Mouse (Mus musculus): Measurements from ENCODE around the gene Gm28845. TPM values are rescaled to one million over a fixed set of nuclear protein-coding genes. Genes with fewer than 3 reads are reported as not detected.
"Not testable (repeated sequence)": the region's sequence is repeated elsewhere in the genome, so short reads cannot be mapped to it uniquely, and the experiment has no call there.

The Gm28845 gene
- total and polyA plus RNA-seq, 3 experiments: not detected

DNA sequence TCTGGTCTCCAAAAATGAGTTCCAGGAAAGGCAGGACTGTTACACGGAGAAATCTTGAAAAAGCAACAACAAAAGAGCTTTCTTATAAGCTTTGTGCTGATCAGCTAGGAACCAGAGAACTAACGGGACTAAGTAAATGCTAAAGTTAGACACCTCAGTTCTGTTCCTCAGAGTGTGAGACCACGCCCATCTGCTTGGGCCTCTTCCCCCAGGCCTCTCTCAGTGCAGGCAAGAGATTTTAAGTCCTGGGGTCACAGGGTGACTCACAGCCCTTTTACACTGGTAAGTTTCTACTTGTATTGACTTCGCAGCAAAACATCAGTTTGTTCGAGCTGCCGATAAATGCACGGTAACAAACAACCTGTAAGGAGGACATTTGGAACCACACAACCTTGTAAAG is 67.7 kb downstream of the Gm28845 start:
- intact Hi-C loops (cut with DNase I): no loop called here
- no peaks in the 10 kb centered on the region for H3K79me2 ChIP-seq (replicated peaks; ENCODE audit: control insufficient read depth, insufficient read depth, low read length)
- H3K4me3 ChIP-seq: no peak overlapping the region
- 73% methylated on average over 7 of the region's 7 CpGs for WGBS
- no peak for DNase-seq
- TF ChIP-seq CTCF (IDR thresholded peaks at IDR 0.05) (no peak), EP300 (IDR thresholded peaks at IDR 0.05; ENCODE audit: insufficient read depth, low read depth, low read length) (no peak), POLR2A (IDR thresholded peaks at IDR 0.05; ENCODE audit: insufficient read depth, low read depth, low read length) (no peak)
- H3K27ac ChIP-seq: no peak overlapping the region
- no peaks in the 10 kb centered on the region for H3K4me1 ChIP-seq (ENCODE audit: control insufficient read depth, insufficient read depth, low read length)
- H3K9ac ChIP-seq (ENCODE audit: low read depth, low read length): no peak overlapping the region
- no peaks in the 10 kb centered on the region for H3K36me3 ChIP-seq (ENCODE audit: control insufficient read depth, insufficient read depth, low read length)
- H3K27me3 ChIP-seq (ENCODE audit: control insufficient read depth, insufficient read depth, low read length): no peaks in the 10 kb centered on the region

GRCm38 (mm10) chr1:65050952-65051351 is 68.4 kb downstream of the Gm28845 start, which contains the start of gene Cryge:
Cryge (minus strand) TSS chr1:65051149.
- 77% methylated on average over 11 of the region's 12 CpGs for WGBS

More at GRCm38 (mm10) chr1:65050952-65051351, 68.4 kb downstream of the Gm28845 start, which contains the start of gene Cryge:
- H3K4me1 ChIP-seq (ENCODE audit: control insufficient read depth, insufficient read depth, low read length); intact Hi-C loops (cut with DNase I); DNase-seq; H3K4me3 ChIP-seq; H3K27me3 ChIP-seq (ENCODE audit: control insufficient read depth, insufficient read depth, low read length); H3K9ac ChIP-seq (ENCODE audit: low read depth, low read length); H3K79me2 ChIP-seq (replicated peaks; ENCODE audit: control insufficient read depth, insufficient read depth, low read length); H3K27ac ChIP-seq; H3K36me3 ChIP-seq (ENCODE audit: control insufficient read depth, insufficient read depth, low read length): not testable (repeated sequence)

Other genes starting within 250 kb of the Gm28845 start
- 1 to 10 TPM; 6.8 to 6.9 TPM for gene Plekhm3, start 162.7 kb downstream of the Gm28845 start, total RNA-seq (2021)
- 3.3 and 4.7 TPM in 2 replicates for gene Plekhm3, start 162.7 kb downstream of the Gm28845 start, polyA plus RNA-seq (2012; rRNA removed)
- gene Akr1cl, start 86.8 kb downstream of the Gm28845 start, total RNA-seq (2021): not detected
- gene Akr1cl, start 86.8 kb downstream of the Gm28845 start, polyA plus RNA-seq (2012; rRNA removed): 0.10 and 0.35 TPM in 2 replicates
- not detected for gene Cryge, start 68.4 kb downstream of the Gm28845 start, total RNA-seq (2021)
- gene Cryge, start 68.4 kb downstream of the Gm28845 start, polyA plus RNA-seq (2012; rRNA removed): not detected in 2 replicates
- not detected for gene Crygd, start 56.1 kb downstream of the Gm28845 start, total RNA-seq (2021)
- not detected in 2 replicates for gene Crygd, start 56.1 kb downstream of the Gm28845 start, polyA plus RNA-seq (2012; rRNA removed)
- gene Crygc, start 45.9 kb downstream of the Gm28845 start, total RNA-seq (2021): not detected
- gene Crygc, start 45.9 kb downstream of the Gm28845 start, polyA plus RNA-seq (2012; rRNA removed): not detected in 2 replicates
- gene Crygb, start 37.3 kb downstream of the Gm28845 start, total RNA-seq (2021): not detected
- gene Crygb, start 37.3 kb downstream of the Gm28845 start, polyA plus RNA-seq (2012; rRNA removed): not detected in 2 replicates
- gene Cryga, start 16.2 kb downstream of the Gm28845 start, total RNA-seq (2021): not detected
- gene Cryga, start 16.2 kb downstream of the Gm28845 start, polyA plus RNA-seq (2012; rRNA removed): not detected in 2 replicates
- not detected for gene D630023F18Rik, start 3.7 kb upstream of the Gm28845 start, total RNA-seq (2021)
- gene D630023F18Rik, start 3.7 kb upstream of the Gm28845 start, polyA plus RNA-seq (2012; rRNA removed): 0.12 TPM in 1 of 2 replicates, not detected in the other
- 10 to 100 TPM; 57.8 to 88.9 TPM for gene Idh1, start 66.9 kb upstream of the Gm28845 start, total RNA-seq (2021)
- gene Idh1, start 66.9 kb upstream of the Gm28845 start, polyA plus RNA-seq (2012; rRNA removed): 22.1 and 39.9 TPM in 2 replicates
- gene Pikfyve, start 67.1 kb upstream of the Gm28845 start, total RNA-seq (2021): 10 to 100 TPM in 1 of 2 experiments, 1 to 10 TPM in 1; 9.6 to 10.3 TPM
- gene Pikfyve, start 67.1 kb upstream of the Gm28845 start, polyA plus RNA-seq (2012; rRNA removed): 2.5 and 4.2 TPM in 2 replicates
- not detected for gene Pth2r, start 162.5 kb upstream of the Gm28845 start, total RNA-seq (2021)
- gene Pth2r, start 162.5 kb upstream of the Gm28845 start, polyA plus RNA-seq (2012; rRNA removed): not detected in 2 replicates